Mouse (Mus musculus): Measurements from ENCODE around the gene Acox3.
A peak's percentile ranks its signal among the peaks of the same experiment; 100 is the strongest.

- TF ChIP-seq CTCF (IDR thresholded peaks at IDR 0.05; ENCODE audit: extremely low read depth, insufficient read depth, low read length): no peak
- TF ChIP-seq POLR2A (IDR thresholded peaks at IDR 0.05; ENCODE audit: extremely low read depth, insufficient read depth, low read length): peak; percentile 90
Observed at GRCm38 (mm10) chr5:35574653-35575599, 7.9 kb upstream of the Acox3 start, which contains the start of gene Trmt44.
